Mouse (Mus musculus): ENCODE measurements at regions not wholly inside any gene's neighbourhood (a gene's known extent, or its start where the extent isn't known, plus 50 kb on each side); places are given as distances from the start of the nearest gene placed in this dataset.
A peak's percentile ranks its signal among the peaks of the same experiment; 100 is the strongest.
"Not testable (repeated sequence)": the region's sequence is repeated elsewhere in the genome, so short reads cannot be mapped to it uniquely, and the experiment has no call there.

DNA sequence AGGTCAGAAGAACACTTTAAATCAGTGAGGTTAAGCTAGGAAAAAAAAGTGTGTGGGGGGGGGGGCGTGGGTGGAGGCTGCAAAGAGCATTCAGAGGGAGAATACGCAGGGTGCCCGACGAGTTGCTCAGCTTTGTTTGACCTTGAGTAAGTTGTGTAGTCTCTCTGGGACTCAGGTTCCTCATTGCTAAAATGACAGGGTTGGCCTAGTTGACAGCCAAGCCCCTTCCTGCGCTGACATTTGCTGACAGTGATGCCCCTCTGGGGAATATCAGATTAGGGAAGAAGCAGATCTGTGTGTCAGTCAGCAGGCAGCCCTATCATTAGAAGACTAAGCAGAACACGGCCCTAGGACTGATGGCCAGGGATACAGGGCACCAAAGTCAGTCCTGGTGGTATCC is 129.6 kb downstream of the Zfp36l1 start:
- H3K4me3 ChIP-seq (ENCODE audit: low read depth, low read length), result peak overlapping the region; percentile 31; the same call in 1 of the 2 replicates
- H3K4me1 ChIP-seq (ENCODE audit: insufficient read depth, low read depth, low read length), result peaks cover 80% of the 10 kb centered on the region
- DNase-seq (ENCODE audit: low spot score), result no peak
- H3K36me3 ChIP-seq (replicated peaks), result no peaks in the 10 kb centered on the region
- 0 out of 2 replicates have a peak, but pooled peaks cover 2% of the 10 kb centered on the region for H3K9me3 ChIP-seq (replicated peaks)
- ATAC-seq (ENCODE audit: extremely low read depth, insufficient number of reproducible peaks, low FRiP score, poor library complexity, severe bottlenecking), result no peak
- TF ChIP-seq POLR2AphosphoS5 (IDR thresholded peaks at IDR 0.05; ENCODE audit: insufficient replicate concordance, low read depth, low read length), result no peak
- TF ChIP-seq GATA1 (IDR thresholded peaks at IDR 0.05; ENCODE audit: borderline replicate concordance, low read length), result no peak
- no peak for TF ChIP-seq TAL1 (conservative IDR thresholded peaks at IDR 0.05; ENCODE audit: low read depth, low read length)
- no peak for TF ChIP-seq GATA2 (IDR thresholded peaks at IDR 0.05; ENCODE audit: borderline replicate concordance, low read depth, low read length)
- TF ChIP-seq CTCF (IDR thresholded peaks at IDR 0.05; ENCODE audit: low read depth, low read length), result no peak
- no peaks in the 10 kb centered on the region for H3K27me3 ChIP-seq (ENCODE audit: insufficient read depth, low read length)

DNA sequence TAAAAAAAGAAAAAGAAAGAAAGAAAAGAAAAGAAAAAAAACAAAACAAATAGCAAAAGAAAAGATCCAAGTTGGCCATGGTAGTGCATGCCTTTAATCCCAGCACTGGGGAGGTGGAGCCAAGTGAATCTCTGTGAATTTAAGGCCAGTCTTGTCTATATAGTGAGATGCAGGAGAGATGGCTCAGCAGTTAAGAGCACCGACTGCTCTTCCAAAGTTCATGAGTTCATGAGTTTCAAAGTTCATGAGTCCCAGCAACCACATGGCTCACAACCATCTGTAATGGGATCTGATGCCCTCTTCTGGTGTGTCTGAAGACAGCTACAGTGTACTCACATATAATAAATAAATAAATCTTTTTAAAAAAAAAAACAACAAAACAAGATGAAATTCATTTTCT is 130.3 kb downstream of the Zfp36l1 start:
- H3K36me3 ChIP-seq (replicated peaks); ATAC-seq (ENCODE audit: extremely low read depth, insufficient number of reproducible peaks, low FRiP score, poor library complexity, severe bottlenecking); H3K4me3 ChIP-seq (ENCODE audit: low read depth, low read length); DNase-seq (ENCODE audit: low spot score); H3K9me3 ChIP-seq (replicated peaks); H3K27me3 ChIP-seq (ENCODE audit: insufficient read depth, low read length): not testable (repeated sequence)
- peaks cover 72% of the 10 kb centered on the region for H3K4me1 ChIP-seq (ENCODE audit: insufficient read depth, low read depth, low read length)

DNA sequence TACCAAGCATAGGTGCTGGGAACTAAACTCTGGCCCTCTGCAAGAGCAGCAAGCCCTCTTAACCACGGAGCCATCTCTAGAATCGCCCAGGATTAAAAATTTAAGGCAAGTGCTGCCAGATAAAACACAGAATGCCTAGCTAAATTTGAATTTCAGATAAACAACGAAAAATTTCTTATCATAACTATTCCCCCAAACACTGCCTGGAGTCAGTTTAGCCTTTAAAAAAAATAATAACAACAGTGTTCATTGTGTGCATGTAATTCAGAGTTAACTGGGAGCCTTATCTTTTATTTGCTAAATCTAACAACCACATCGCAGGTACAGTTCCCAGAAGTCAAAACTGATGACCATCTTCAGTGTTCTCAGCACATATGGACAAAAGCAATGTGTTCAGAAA is 132.1 kb downstream of the Zfp36l1 start:
- ATAC-seq (ENCODE audit: extremely low read depth, insufficient number of reproducible peaks, low FRiP score, poor library complexity, severe bottlenecking), result peak; percentile 16; the same call in 1 of the 2 replicates
- TF ChIP-seq GATA2 (IDR thresholded peaks at IDR 0.05; ENCODE audit: borderline replicate concordance, low read depth, low read length), result no peak
- H3K4me1 ChIP-seq (ENCODE audit: insufficient read depth, low read depth, low read length), result peaks cover 60% of the 10 kb centered on the region
- H3K27me3 ChIP-seq (ENCODE audit: insufficient read depth, low read length), result no peaks in the 10 kb centered on the region
- no peak for DNase-seq (ENCODE audit: low spot score)
- 0 out of 2 replicates have a peak, but pooled peaks cover 2% of the 10 kb centered on the region for H3K9me3 ChIP-seq (replicated peaks)
- no peaks in the 10 kb centered on the region for H3K36me3 ChIP-seq (replicated peaks)
- H3K4me3 ChIP-seq (ENCODE audit: low read depth, low read length), result peak overlapping the region; percentile 14; the same call in 1 of the 2 replicates

DNA sequence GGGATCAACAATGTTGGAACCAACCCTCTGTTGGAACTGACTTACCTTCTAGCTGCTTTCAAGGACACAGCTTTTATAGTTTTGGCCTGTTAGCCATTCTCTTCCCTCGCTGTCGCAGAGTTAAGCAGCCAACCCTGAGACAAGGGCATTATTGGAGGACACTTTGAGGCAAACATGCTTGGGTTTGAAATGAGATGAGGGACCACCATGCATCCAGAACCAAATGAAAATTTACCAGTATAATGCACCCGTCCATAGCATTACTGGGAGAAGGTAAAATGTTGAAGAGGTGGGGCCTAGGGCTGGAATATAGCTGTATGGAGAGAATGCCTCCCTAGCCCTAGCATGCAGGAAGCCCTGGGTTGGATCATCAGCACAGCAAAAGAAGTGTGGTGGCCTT is 135.7 kb downstream of the Zfp36l1 start:
- TF ChIP-seq TAL1 (conservative IDR thresholded peaks at IDR 0.05; ENCODE audit: low read depth, low read length) (no peak), GATA2 (IDR thresholded peaks at IDR 0.05; ENCODE audit: borderline replicate concordance, low read depth, low read length) (no peak), GATA1 (IDR thresholded peaks at IDR 0.05; ENCODE audit: borderline replicate concordance, low read length) (no peak)
- H3K9me3 ChIP-seq (replicated peaks), result peaks cover 5% of the 10 kb centered on the region
- H3K36me3 ChIP-seq (replicated peaks), result no peaks in the 10 kb centered on the region
- DNase-seq (ENCODE audit: low spot score), result no peak
- H3K4me1 ChIP-seq (ENCODE audit: insufficient read depth, low read depth, low read length), result peaks cover 45% of the 10 kb centered on the region
- H3K27me3 ChIP-seq (ENCODE audit: insufficient read depth, low read length), result no peaks in the 10 kb centered on the region
- no peak for ATAC-seq (ENCODE audit: extremely low read depth, insufficient number of reproducible peaks, low FRiP score, poor library complexity, severe bottlenecking)
- no peak overlapping the region for H3K4me3 ChIP-seq (ENCODE audit: low read depth, low read length)

DNA sequence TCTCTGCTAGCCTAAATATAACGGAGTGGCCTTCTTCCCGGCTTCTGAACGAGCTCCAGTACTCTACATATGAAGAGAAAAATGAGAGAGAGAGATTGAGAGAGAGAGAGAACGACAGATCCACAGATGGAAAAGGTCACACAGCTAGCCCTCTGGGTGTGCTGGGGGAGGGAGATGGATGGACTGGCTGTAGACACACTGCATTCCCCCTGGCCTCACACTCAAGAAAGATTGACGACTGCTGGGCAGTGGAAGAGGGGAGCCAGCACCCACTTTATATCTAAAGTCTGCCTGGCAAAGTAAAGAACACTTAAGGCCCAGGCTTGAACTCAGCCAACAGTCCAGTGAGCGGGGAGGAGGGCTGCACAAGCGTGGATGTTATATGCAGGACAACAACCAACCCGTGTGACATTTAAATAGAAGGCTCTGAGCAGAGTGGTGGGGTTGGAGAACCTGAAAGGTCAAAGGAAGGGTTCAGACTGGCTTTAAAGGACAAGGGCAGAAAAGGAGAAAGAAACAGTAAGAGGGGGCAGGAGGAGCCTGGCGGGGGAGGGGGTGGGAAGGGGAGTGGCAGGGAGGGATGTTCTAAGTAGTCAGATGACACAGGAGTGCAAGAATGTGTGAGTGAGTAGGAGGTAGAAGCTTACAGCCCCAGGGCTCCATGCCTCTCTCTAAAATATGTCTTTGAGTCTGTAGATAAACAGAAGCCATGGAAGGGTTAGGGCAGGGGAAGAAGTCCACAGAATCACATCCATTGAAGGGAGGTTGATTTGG is 137.2 kb downstream of the Zfp36l1 start:
- no peak overlapping the region for H3K4me3 ChIP-seq (ENCODE audit: low read depth, low read length)
- peaks cover 5% of the 10 kb centered on the region for H3K9me3 ChIP-seq (replicated peaks)
- ATAC-seq (ENCODE audit: extremely low read depth, insufficient number of reproducible peaks, low FRiP score, poor library complexity, severe bottlenecking) (no peak), DNase-seq (ENCODE audit: low spot score) (no peak)
- H3K4me1 ChIP-seq (ENCODE audit: insufficient read depth, low read depth, low read length), result peaks cover 49% of the 10 kb centered on the region
- TF ChIP-seq CTCF (IDR thresholded peaks at IDR 0.05; ENCODE audit: low read depth, low read length) (no peak), GATA1 (IDR thresholded peaks at IDR 0.05; ENCODE audit: borderline replicate concordance, low read length) (no peak), TAL1 (conservative IDR thresholded peaks at IDR 0.05; ENCODE audit: low read depth, low read length) (no peak), GATA2 (IDR thresholded peaks at IDR 0.05; ENCODE audit: borderline replicate concordance, low read depth, low read length) (no peak), POLR2AphosphoS5 (IDR thresholded peaks at IDR 0.05; ENCODE audit: insufficient replicate concordance, low read depth, low read length) (no peak)
- no peaks in the 10 kb centered on the region for H3K27me3 ChIP-seq (ENCODE audit: insufficient read depth, low read length)
- H3K36me3 ChIP-seq (replicated peaks), result no peaks in the 10 kb centered on the region

DNA sequence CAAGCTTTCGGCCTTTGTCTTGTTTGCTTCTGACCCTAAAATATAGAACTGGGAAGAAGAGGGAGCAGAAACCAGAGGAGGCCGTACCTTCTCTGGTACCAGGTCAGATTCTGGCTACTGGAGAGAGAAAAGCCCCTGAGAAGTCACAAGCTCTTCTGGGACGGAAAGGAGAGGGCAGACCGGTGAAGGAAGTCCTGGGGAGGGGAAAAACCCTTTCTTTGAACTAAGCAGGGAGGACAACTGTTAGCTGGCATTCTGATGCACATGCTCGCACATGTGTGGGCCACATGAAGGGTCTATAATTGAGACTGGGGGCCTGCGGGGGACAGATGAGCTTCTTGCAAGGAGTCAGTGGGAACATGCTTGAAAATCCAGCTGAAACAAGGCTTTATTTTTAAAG is 137.8 kb downstream of the Zfp36l1 start:
- TF ChIP-seq CTCF (IDR thresholded peaks at IDR 0.05; ENCODE audit: low read depth, low read length), result no peak
- TF ChIP-seq GATA2 (IDR thresholded peaks at IDR 0.05; ENCODE audit: borderline replicate concordance, low read depth, low read length), result no peak
- no peak for TF ChIP-seq POLR2AphosphoS5 (IDR thresholded peaks at IDR 0.05; ENCODE audit: insufficient replicate concordance, low read depth, low read length)
- TF ChIP-seq TAL1 (conservative IDR thresholded peaks at IDR 0.05; ENCODE audit: low read depth, low read length), result no peak
- no peak for TF ChIP-seq GATA1 (IDR thresholded peaks at IDR 0.05; ENCODE audit: borderline replicate concordance, low read length)
- no peak overlapping the region for H3K4me3 ChIP-seq (ENCODE audit: low read depth, low read length)
- H3K36me3 ChIP-seq (replicated peaks), result no peaks in the 10 kb centered on the region
- ATAC-seq (ENCODE audit: extremely low read depth, insufficient number of reproducible peaks, low FRiP score, poor library complexity, severe bottlenecking), result no peak
- peaks cover 49% of the 10 kb centered on the region for H3K4me1 ChIP-seq (ENCODE audit: insufficient read depth, low read depth, low read length)
- peaks cover 5% of the 10 kb centered on the region for H3K9me3 ChIP-seq (replicated peaks)
- DNase-seq (ENCODE audit: low spot score), result no peak
- H3K27me3 ChIP-seq (ENCODE audit: insufficient read depth, low read length), result no peaks in the 10 kb centered on the region

DNA sequence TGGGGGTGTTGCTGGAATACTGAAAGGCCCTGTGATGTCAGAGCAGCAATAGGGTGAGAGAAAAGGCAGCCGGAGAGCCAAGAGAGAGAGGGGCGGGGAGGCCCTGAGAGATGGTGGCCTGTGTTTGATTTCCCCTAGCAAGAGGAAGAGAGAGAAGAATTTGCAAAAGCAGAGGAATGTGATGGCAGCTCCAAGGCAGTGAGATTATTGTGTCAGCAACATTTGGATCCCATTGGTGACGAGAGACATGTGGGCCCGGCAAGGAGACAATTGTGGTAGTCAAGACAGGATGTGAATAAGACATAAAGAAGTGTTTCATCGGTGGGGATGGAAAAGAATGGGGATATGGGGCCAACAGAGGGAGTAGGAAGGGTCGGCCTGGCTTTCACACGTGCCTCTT is 138.3 kb downstream of the Zfp36l1 start:
- Histone ChIP-seq H3K36me3 (replicated peaks) (no peaks in the 10 kb centered on the region), H3K4me3 (ENCODE audit: low read depth, low read length) (no peak overlapping the region), H3K27me3 (ENCODE audit: insufficient read depth, low read length) (0 out of 2 replicates have a peak, but pooled peaks cover under 1% of the 10 kb centered on the region), H3K9me3 (replicated peaks) (peaks cover 5% of the 10 kb centered on the region), H3K4me1 (ENCODE audit: insufficient read depth, low read depth, low read length) (peaks cover 45% of the 10 kb centered on the region)
- no peak for ATAC-seq (ENCODE audit: extremely low read depth, insufficient number of reproducible peaks, low FRiP score, poor library complexity, severe bottlenecking)
- no peak for DNase-seq (ENCODE audit: low spot score)
- TF ChIP-seq GATA2 (IDR thresholded peaks at IDR 0.05; ENCODE audit: borderline replicate concordance, low read depth, low read length) (no peak), CTCF (IDR thresholded peaks at IDR 0.05; ENCODE audit: low read depth, low read length) (no peak), TAL1 (conservative IDR thresholded peaks at IDR 0.05; ENCODE audit: low read depth, low read length) (no peak), POLR2AphosphoS5 (IDR thresholded peaks at IDR 0.05; ENCODE audit: insufficient replicate concordance, low read depth, low read length) (no peak), GATA1 (IDR thresholded peaks at IDR 0.05; ENCODE audit: borderline replicate concordance, low read length) (no peak)
